Mouse (Mus musculus) MEL (cell line): Measurements from ENCODE around the gene Ppp1r35. TPM values are rescaled to one million over a fixed set of nuclear protein-coding genes. Genes with fewer than 3 reads are reported as not detected.

Experiments used
- DNase-seq: peaks from one replicate; pipeline ENCODE4 v3.0.0; 2011; ENCODE audit warnings: low read depth, low spot score
- H3K27ac ChIP-seq: 2 replicates; pipeline ENCODE4 v1.5.1; 2012; ENCODE audit warnings: low read depth, mild to moderate bottlenecking, control low read depth, low read length, moderate library complexity; ENCODE audit not compliant: control insufficient read depth
- H3K27me3 ChIP-seq, 2 experiments: fragments of 150-350 bp in 1 of 2; sonication (generic) in 1 of 2; 2 replicates each; pipeline ENCODE4 v1.6.1; 2012; ENCODE audit warnings: low read length in 2 of 2, mild to moderate bottlenecking in 2 of 2, improper control_type of control experiment in 1 of 2, moderate library complexity in 1 of 2; ENCODE audit not compliant: insufficient read depth in 2 of 2, control insufficient read depth in 1 of 2
- H3K36me3 ChIP-seq, 2 experiments: 2 replicates each; pipeline ENCODE4 v1.6.1; 2012 to 2014; ENCODE audit warnings: low read length in 2 of 2, improper control_type of control experiment in 1 of 2, inconsistent platforms in 1 of 2, mild to moderate bottlenecking in 1 of 2; ENCODE audit not compliant: insufficient read depth in 2 of 2, control insufficient read depth in 1 of 2
- H3K4me1 ChIP-seq, 2 experiments: fragments of 150-350 bp in 1 of 2; sonication (generic) in 1 of 2; 2 replicates each; pipeline ENCODE4 v1.6.1; 2012; ENCODE audit warnings: low read length in 2 of 2, improper control_type of control experiment in 1 of 2, mild to moderate bottlenecking in 1 of 2; ENCODE audit not compliant: insufficient read depth in 2 of 2, control insufficient read depth in 1 of 2
- H3K4me3 ChIP-seq, 2 experiments: fragments of 150-350 bp in 1 of 2; sonication (generic) in 1 of 2; 2 replicates each; pipeline ENCODE4 v1.5.1; 2012; ENCODE audit warnings: low read depth in 2 of 2, low read length in 2 of 2, mild to moderate bottlenecking in 2 of 2, moderate library complexity in 2 of 2, control low read depth in 1 of 2, improper control_type of control experiment in 1 of 2; ENCODE audit not compliant: control insufficient read depth in 1 of 2, insufficient read depth in 1 of 2
- H3K79me2 ChIP-seq: 2 replicates; pipeline ENCODE4 v1.6.1; 2012; ENCODE audit warnings: mild to moderate bottlenecking, low read length, moderate library complexity; ENCODE audit not compliant: control insufficient read depth, poor library complexity, insufficient read depth
- H3K9ac ChIP-seq: 2 replicates; pipeline ENCODE4 v1.6.1; 2012; ENCODE audit warnings: low read depth, mild to moderate bottlenecking, control low read depth, low read length, moderate library complexity; ENCODE audit not compliant: control insufficient read depth, poor library complexity, severe bottlenecking
- H3K9me3 ChIP-seq: fragments of 150-350 bp; sonication (generic); replicated peaks from 2 replicates; pipeline ENCODE4 v1.6.1; 2012; ENCODE audit warnings: mild to moderate bottlenecking, low read length, improper control_type of control experiment, moderate library complexity; ENCODE audit not compliant: insufficient read depth
- CHD1 ChIP-seq: IDR thresholded peaks from 2 replicates; pipeline ENCODE4 v1.6.1; 2012; ENCODE audit warnings: low read depth, mild to moderate bottlenecking, inconsistent platforms, low read length, improper control_type of control experiment
- ELF1 ChIP-seq: IDR thresholded peaks from 2 replicates; pipeline ENCODE4 v1.6.1; 2014; ENCODE audit warnings: low read depth, mild to moderate bottlenecking, inconsistent platforms, low read length, improper control_type of control experiment, moderate library complexity
- EP300 ChIP-seq, 2 experiments: IDR thresholded peaks; 2 replicates each; pipeline ENCODE4 v1.6.1; 2011; ENCODE audit warnings: improper control_type of control experiment in 2 of 2, low read length in 2 of 2, low read depth in 1 of 2, mild to moderate bottlenecking in 1 of 2
- HCFC1 ChIP-seq: IDR thresholded peaks from 2 replicates; pipeline ENCODE4 v1.6.1; 2012; ENCODE audit warnings: low read depth, mild to moderate bottlenecking, inconsistent platforms, low read length, improper control_type of control experiment, moderate library complexity
- JUND ChIP-seq: IDR thresholded peaks from 2 replicates; pipeline ENCODE4 v1.6.1; 2011; ENCODE audit warnings: low read depth, mild to moderate bottlenecking, improper control_type of control experiment, low read length
- MAFK ChIP-seq: IDR thresholded peaks from 2 replicates; pipeline ENCODE4 v1.6.1; 2011; ENCODE audit warnings: low read depth, mild to moderate bottlenecking, low read length, improper control_type of control experiment, borderline replicate concordance
- MAX ChIP-seq: IDR thresholded peaks from 2 replicates; pipeline ENCODE4 v1.6.1; 2011; ENCODE audit warnings: low read length, improper control_type of control experiment
- MEF2A ChIP-seq: IDR thresholded peaks from 2 replicates; pipeline ENCODE4 v1.6.1; 2014; ENCODE audit warnings: low read depth, mild to moderate bottlenecking, inconsistent platforms, low read length, improper control_type of control experiment; ENCODE audit not compliant: poor library complexity, insufficient replicate concordance, severe bottlenecking; ENCODE audit errors: extremely low read depth
- MYB ChIP-seq: IDR thresholded peaks from 2 replicates; pipeline ENCODE4 v1.6.1; 2011; ENCODE audit warnings: mild to moderate bottlenecking, low read depth, low read length, improper control_type of control experiment
- NRF1 ChIP-seq: IDR thresholded peaks from 2 replicates; pipeline ENCODE4 v1.6.1; 2014; ENCODE audit warnings: low read depth, mild to moderate bottlenecking, inconsistent platforms, low read length, improper control_type of control experiment, moderate library complexity; ENCODE audit not compliant: poor library complexity, insufficient read depth, severe bottlenecking
- RAD21 ChIP-seq: IDR thresholded peaks from 2 replicates; pipeline ENCODE4 v1.6.1; 2011; ENCODE audit warnings: mild to moderate bottlenecking, low read depth, low read length, improper control_type of control experiment
- SMC3 ChIP-seq: IDR thresholded peaks from 2 replicates; pipeline ENCODE4 v1.6.1; 2011; ENCODE audit warnings: low read depth, low read length, improper control_type of control experiment
- TAL1 ChIP-seq: IDR thresholded peaks from 2 replicates; pipeline ENCODE4 v1.6.1; 2012; ENCODE audit warnings: mild to moderate bottlenecking, inconsistent platforms, low read length, moderate library complexity, mixed read lengths
- TCF12 ChIP-seq: IDR thresholded peaks from 2 replicates; pipeline ENCODE4 v1.6.1; 2014; ENCODE audit warnings: low read depth, mild to moderate bottlenecking, inconsistent platforms, low read length, improper control_type of control experiment, moderate library complexity
- UBTF ChIP-seq: IDR thresholded peaks from 2 replicates; pipeline ENCODE4 v1.6.1; 2012; ENCODE audit warnings: low read depth, mild to moderate bottlenecking, inconsistent platforms, low read length, improper control_type of control experiment, moderate library complexity, borderline replicate concordance; ENCODE audit not compliant: insufficient read depth
- USF1 ChIP-seq: IDR thresholded peaks from 2 replicates; pipeline ENCODE4 v1.6.1; 2014; ENCODE audit warnings: low read depth, mild to moderate bottlenecking, inconsistent platforms, low read length, improper control_type of control experiment, moderate library complexity
- USF2 ChIP-seq, 2 experiments: IDR thresholded peaks; 2 replicates each; pipeline ENCODE4 v1.6.1; 2011 to 2012; ENCODE audit warnings: improper control_type of control experiment in 2 of 2, low read length in 2 of 2, borderline replicate concordance in 1 of 2, inconsistent platforms in 1 of 2, low read depth in 1 of 2, mild to moderate bottlenecking in 1 of 2; ENCODE audit not compliant: insufficient read depth in 1 of 2
- ZC3H11A ChIP-seq: IDR thresholded peaks from 2 replicates; pipeline ENCODE4 v1.6.1; 2012; ENCODE audit warnings: low read depth, mild to moderate bottlenecking, inconsistent platforms, low read length, improper control_type of control experiment
- ZMIZ1 ChIP-seq: IDR thresholded peaks from 2 replicates; pipeline ENCODE4 v1.6.1; 2012; ENCODE audit warnings: low read depth, mild to moderate bottlenecking, inconsistent platforms, low read length, improper control_type of control experiment, moderate library complexity
- polyA plus RNA-seq, 2 experiments: library from polyadenylated mRNA; stranded (reverse) in 1 of 2; unstranded in 1 of 2; fragments of >175 nt in 1 of 2; fragments of >200 nt in 1 of 2; gene quantifications; 2 replicates each; pipeline versions ENCODE4 v1.2.1 to v1.2.4; 2012; ENCODE audit warnings: low replicate concordance in 2 of 2, low read depth in 1 of 2; ENCODE audit not compliant: insufficient read length in 2 of 2, insufficient read depth in 1 of 2, missing spikeins in 1 of 2
- total RNA-seq: library from RNA; depleted of rRNA; stranded (reverse); fragments of 300-350 nt; gene quantifications from 2 replicates; pipeline ENCODE4 v1.2.3, GENCODE M21; 2012

Gene Ppp1r35
- total and polyA plus RNA-seq, 3 experiments = 35.0 to 46.2 TPM; not detected in 1

- Histone ChIP-seq H3K36me3 (no peaks in the 10 kb centered on the region; a peak in 2 of 4 replicates), H3K27ac (no peak overlapping the region), H3K9me3 (no peaks in the 10 kb centered on the region), H3K9ac (no peak overlapping the region), H3K4me1 (no peaks in the 10 kb centered on the region), H3K4me3 (no peak overlapping the region), H3K79me2 (no peaks in the 10 kb centered on the region), H3K27me3 (no peaks in the 10 kb centered on the region)
- TF ChIP-seq MYB (no peak), CHD1 (no peak), JUND (no peak), ELF1 (no peak), HCFC1 (no peak), TCF12 (no peak), MAX (no peak), RAD21 (no peak), MEF2A (no peak)
- DNase-seq = no peak
Observed at GRCm38 (mm10) chr5:137825030-137825429, 46.4 kb downstream of the Ppp1r35 start.

GRCm38 (mm10) chr5:137825971-137826370, 47.3 kb downstream of the Ppp1r35 start:
- Histone ChIP-seq H3K27ac (no peak overlapping the region), H3K4me3 (no peak overlapping the region), H3K4me1 (no peaks in the 10 kb centered on the region), H3K27me3 (no peaks in the 10 kb centered on the region), H3K9ac (no peak overlapping the region), H3K36me3 (no peaks in the 10 kb centered on the region; a peak in 2 of 4 replicates), H3K9me3 (no peaks in the 10 kb centered on the region), H3K79me2 (no peaks in the 10 kb centered on the region)
- TF ChIP-seq EP300 (IDR thresholded peaks at IDR 0.05; ENCODE audit: low read depth in 1 of 2, low read length in 2 of 2) = no peak
- TF ChIP-seq ZC3H11A = no peak
- DNase-seq = no peak

- no peaks in the 10 kb centered on the region for H3K4me1 ChIP-seq
Observed at GRCm38 (mm10) chr5:137826421-137826820, 47.8 kb downstream of the Ppp1r35 start.

More at GRCm38 (mm10) chr5:137826421-137826820, 47.8 kb downstream of the Ppp1r35 start:
- Histone ChIP-seq H3K27ac (no peak overlapping the region), H3K27me3 (no peaks in the 10 kb centered on the region), H3K36me3 (no peaks in the 10 kb centered on the region; a peak in 2 of 4 replicates), H3K9ac (no peak overlapping the region), H3K4me3 (no peak overlapping the region), H3K79me2 (no peaks in the 10 kb centered on the region)
- DNase-seq = no peak
- TF ChIP-seq RAD21 (no peak), MAX (no peak), NRF1 (no peak), ZMIZ1 (no peak), MAFK (no peak), SMC3 (no peak), USF1 (no peak), USF2 (IDR thresholded peaks at IDR 0.05; ENCODE audit: borderline replicate concordance in 1 of 2, insufficient read depth in 1 of 2, low read depth in 1 of 2, low read length in 2 of 2) (no peak), UBTF (no peak), ELF1 (no peak), JUND (no peak), TAL1 (no peak), MYB (no peak)
- TF ChIP-seq, all 39 proteins: peak for 0
- H3K9me3 ChIP-seq = no peaks in the 10 kb centered on the region
